Mouse (Mus musculus) urinary bladder, postnatal 36 days (tissue): Measurements from ENCODE around the gene Large2.
A peak's percentile ranks its signal among the peaks of the same experiment; 100 is the strongest.

Source experiments
- DNase-seq, 2 experiments: peaks; one replicate each; pipeline ENCODE4 v3.0.0; 2022; ENCODE audit warnings: low spot score in 2 of 2, mixed read lengths in 1 of 2

Gene Large2

DNA sequence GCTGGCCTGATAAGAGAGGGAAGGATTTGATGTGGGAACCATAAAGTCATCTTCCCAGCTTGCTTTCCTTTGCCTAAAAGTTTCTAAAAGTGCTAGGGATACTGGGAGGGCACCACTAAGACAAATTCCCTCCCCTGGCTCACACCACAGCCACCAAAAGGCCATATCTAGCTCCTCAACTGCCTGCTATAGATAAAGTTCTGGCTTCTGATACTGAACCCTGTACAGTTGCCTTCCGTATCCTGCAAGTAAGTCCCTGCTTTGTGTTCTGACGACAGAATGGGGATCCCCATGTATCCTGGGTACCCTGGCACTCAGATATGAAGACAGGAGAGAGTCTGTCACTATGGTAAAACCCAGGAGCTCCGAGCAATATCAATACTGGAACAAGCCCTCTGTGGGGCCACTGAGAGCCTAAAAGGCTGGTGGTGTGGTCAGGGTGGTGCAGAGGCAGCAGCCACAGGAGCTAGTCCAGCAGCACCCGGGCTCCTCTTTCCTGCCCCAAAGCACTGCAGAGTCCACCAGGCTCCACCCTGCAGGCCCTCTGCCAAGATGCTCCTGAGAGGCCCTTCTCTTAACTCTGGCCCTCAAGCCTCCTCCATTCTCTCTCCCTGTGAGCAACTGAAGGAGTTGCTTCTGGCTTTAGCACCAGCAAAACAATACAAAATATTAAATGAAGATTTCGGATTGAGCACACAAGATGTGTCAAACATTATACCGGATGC, 15.7 kb upstream of the Large2 start:
- peak in 1 of 2 experiments; percentile 35 for DNase-seq

- no peak for DNase-seq
Observed at GRCm38 (mm10) chr2:92389645-92390044, 15.0 kb upstream of the Large2 start.

GRCm38 (mm10) chr2:92388891-92389641, 14.4 kb upstream of the Large2 start:
- DNase-seq, result peak; percentile 73 to 80

- DNase-seq, result no peak
Observed at GRCm38 (mm10) chr2:92388081-92388517, 13.4 kb upstream of the Large2 start.

DNA sequence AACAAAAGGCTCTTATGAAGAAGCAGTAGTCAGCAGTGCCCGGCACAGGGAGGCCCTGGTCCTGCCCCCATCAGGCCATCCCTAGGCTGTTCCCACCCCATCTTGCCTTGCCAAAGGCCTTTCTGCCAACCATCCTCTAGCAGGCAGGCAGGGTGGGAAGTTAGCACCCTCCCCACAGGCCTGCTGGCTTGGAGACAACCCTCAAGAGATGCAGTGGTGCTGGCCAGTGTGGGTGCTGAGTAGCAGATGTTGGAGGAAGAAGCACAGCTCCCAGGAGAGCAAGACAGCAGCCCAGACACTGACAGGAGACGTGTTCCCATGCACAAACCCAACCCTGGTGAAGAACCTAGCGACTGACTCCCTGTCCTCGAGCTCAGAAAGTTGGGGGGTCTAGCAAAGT, 13.0 kb upstream of the Large2 start:
- no peak for DNase-seq

- DNase-seq, result no peak
Observed at GRCm38 (mm10) chr2:92386821-92387570, 12.3 kb upstream of the Large2 start.

- no peak for DNase-seq
Observed at GRCm38 (mm10) chr2:92385113-92386051, 10.7 kb upstream of the Large2 start.

- no peak for DNase-seq
Observed at GRCm38 (mm10) chr2:92384101-92384500, 9.4 kb upstream of the Large2 start.

GRCm38 (mm10) chr2:92382759-92383158, 8.1 kb upstream of the Large2 start:
- DNase-seq, result no peak

- no peak for DNase-seq
Observed at GRCm38 (mm10) chr2:92381901-92382588, 7.4 kb upstream of the Large2 start, which contains the start of gene 1700029I15Rik. Gene 1700029I15Rik (plus strand): TSS chr2:92382538.

DNA sequence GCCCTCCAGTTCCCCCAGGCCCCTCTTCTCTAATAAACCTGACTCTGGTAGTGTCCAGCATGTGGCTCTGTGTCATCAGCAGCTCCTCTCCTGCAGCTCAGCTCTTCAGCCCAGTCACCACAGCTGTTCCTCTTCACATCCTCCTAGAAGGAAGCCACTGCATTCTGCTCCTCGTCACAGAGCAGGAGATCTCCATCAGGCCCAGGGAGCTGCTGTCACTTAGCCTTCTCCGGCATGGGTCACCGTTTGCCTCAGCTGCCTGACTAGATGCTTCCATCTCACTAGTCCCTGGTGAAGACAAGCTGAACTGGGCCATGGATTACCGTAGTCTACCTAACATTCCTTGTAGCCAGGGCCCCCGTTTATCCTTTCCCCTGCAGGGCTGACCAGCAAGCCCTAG, 6.5 kb upstream of the Large2 start:
- no peak for DNase-seq

- DNase-seq, result no peak
Observed at GRCm38 (mm10) chr2:92380495-92381050, 5.9 kb upstream of the Large2 start.

DNA sequence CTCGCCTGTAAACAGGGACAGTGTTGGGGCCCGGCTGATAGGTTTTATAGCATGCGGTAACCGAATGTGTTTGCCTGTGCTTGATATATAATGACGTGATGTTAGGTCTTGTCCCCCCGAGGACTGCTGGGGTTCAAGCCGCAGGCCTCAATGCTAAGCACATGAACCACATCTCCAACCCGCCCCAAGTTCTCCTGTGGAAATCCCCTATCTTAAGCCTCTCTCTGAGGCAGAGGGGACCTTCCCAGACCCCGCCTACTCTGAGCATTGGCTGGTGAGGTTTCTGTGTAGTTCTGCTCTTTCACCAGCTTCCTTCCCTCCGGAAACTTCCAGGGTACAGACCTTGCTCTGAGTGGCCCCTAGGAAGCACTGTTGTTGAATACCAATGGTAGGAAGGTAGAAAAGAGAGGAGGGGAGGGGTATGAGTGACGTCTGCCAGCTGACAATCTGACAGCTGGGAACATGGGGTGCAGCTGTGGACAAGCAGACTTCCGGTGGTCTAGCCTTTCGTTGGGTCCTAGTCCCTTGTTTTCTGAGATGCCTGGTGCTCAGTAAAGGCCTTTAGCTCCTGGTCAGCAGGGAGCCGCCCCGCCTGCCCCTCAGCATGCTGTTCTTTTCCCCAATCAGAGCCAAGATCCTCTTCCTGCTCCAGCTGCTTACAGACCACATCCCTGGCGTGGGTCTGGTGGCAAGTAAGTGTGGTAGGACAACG, 5.3 kb upstream of the Large2 start:
- DNase-seq, result no peak

DNA sequence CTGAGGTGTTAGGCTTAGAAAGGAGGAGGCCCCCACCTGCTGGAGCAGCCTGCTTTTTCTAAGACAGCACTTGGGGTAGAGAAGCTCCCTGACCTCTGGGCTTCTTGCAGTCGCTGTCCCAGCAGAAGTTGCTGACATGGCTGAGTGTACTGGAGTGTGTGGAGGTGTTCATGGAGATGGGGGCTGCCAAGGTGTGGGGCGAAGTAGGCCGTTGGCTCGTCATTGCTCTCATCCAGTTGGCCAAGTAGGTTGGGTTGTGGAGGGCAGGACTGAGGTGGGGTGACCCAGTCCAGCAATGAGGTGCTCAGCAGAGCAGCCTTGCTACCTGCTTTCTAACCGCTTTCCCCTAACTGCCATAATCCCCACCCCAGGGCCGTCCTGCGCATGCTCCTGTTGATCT, 2.7 kb upstream of the Large2 start:
- DNase-seq, result no peak

DNA sequence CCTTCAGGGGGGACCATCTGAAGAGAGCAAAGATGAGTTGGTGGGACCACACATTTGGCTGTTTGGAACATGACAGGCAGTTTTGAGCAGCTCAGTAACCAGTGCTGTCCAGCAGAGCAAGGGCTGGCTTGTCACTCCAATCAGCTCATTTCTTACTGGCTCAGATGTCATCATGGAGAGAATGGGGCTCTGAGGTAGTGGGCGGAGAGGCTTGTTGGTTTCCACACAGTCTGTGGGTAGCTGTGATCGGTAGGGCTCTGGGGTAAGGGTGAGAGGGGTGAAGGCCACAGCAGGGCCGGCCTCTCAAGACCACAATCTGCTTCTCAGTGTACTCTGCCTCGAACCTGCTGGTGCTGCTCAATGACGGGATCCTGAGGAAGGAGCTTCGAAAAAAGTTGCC, 1.6 kb upstream of the Large2 start:
- DNase-seq, result no peak

- no peak for DNase-seq
Observed at GRCm38 (mm10) chr2:92375788-92376187, 1.1 kb upstream of the Large2 start.

- peak; percentile 90 to 97 for DNase-seq
Observed at GRCm38 (mm10) chr2:92375099-92375623, 492 bp upstream of the Large2 start.

- DNase-seq, result no peak
Observed at GRCm38 (mm10) chr2:92373437-92373813, 1.2 kb downstream of the Large2 start.

DNA sequence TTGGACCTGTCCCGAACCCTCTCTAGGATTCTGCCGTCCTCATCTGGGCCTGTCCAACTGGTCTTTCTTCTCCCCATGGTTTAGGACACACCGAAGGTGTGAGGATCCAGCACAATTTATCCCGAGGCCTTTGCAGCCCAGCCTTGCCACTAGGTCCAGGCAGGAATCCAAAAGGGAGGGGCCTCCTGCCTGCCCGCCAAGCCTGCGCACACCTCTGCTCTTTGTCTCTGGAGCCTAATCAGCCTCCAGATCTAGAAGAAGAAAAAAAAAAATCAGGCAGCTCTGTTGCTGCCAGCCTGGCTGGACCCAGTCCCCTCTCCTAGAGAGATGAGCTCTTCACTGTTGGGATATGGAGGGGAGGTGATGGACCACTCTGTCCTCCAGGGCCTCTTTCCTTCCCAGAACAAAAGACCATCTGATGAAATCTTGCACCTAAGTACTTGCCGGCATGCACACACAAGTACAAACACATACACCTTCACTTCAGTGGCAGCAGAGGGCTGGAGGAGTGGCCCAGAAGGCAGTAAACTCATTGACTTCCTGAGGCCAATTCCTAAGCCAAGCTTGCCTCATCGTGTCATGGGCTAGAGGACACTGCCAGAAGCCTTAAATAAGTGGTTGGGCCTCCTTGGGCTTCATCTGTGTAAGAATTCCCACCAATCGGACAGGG, 1.8 kb downstream of the Large2 start:
- DNase-seq, result peak; percentile 55 to 71
